Mouse (Mus musculus) liver, adult 2 months (tissue): ENCODE data around the gene Amy1. TPM values are rescaled to one million over a fixed set of nuclear protein-coding genes. Genes with fewer than 3 reads are reported as not detected.
"Not testable (repeated sequence)": the region's sequence is repeated elsewhere in the genome, so short reads cannot be mapped to it uniquely, and the experiment has no call there.

Experiments used
- DNase-seq: peaks from one replicate; pipeline ENCODE4 v3.0.0-alpha.2; 2011; ENCODE audit warnings: low read depth, low spot score; ENCODE audit errors: extremely low read depth
- H3K27ac ChIP-seq: fragments of 200-500 bp; replicated peaks from 2 replicates; pipeline ENCODE4 v1.5.1; 2012; ENCODE audit warnings: low read depth, mild to moderate bottlenecking, control low read depth, inconsistent platforms, low read length; ENCODE audit not compliant: insufficient read depth
- H3K27me3 ChIP-seq: fragments of 200-500 bp; 2 replicates; pipeline ENCODE4 v1.6.1; 2012; ENCODE audit warnings: mild to moderate bottlenecking, moderate library complexity, low read length, inconsistent platforms; ENCODE audit not compliant: control insufficient read depth, insufficient read depth
- H3K36me3 ChIP-seq: fragments of 200-500 bp; 2 replicates; pipeline ENCODE4 v1.6.1; 2012; ENCODE audit warnings: low read length, inconsistent platforms; ENCODE audit not compliant: control insufficient read depth, insufficient read depth
- H3K4me1 ChIP-seq: fragments of 200-500 bp; 2 replicates; pipeline ENCODE4 v1.6.1; 2011; ENCODE audit warnings: low read length; ENCODE audit not compliant: control insufficient read depth, insufficient read depth
- H3K4me3 ChIP-seq: fragments of 200-500 bp; 2 replicates; pipeline ENCODE4 v1.5.1; 2011; ENCODE audit warnings: low read depth, mild to moderate bottlenecking, control low read depth, low read length, moderate library complexity; ENCODE audit not compliant: insufficient read depth
- H3K79me2 ChIP-seq: fragments of 200-500 bp; 2 replicates; pipeline ENCODE4 v1.6.1; 2012; ENCODE audit warnings: inconsistent platforms, mild to moderate bottlenecking, low read length, moderate library complexity; ENCODE audit not compliant: control insufficient read depth, insufficient read depth
- H3K9ac ChIP-seq: fragments of 200-500 bp; 2 replicates; pipeline ENCODE4 v1.6.1; 2012; ENCODE audit warnings: low read depth, mild to moderate bottlenecking, control low read depth, inconsistent platforms, low read length
- CTCF ChIP-seq: fragments of 200-500 bp; IDR thresholded peaks from 2 replicates; pipeline ENCODE4 v1.5.1; 2011; ENCODE audit warnings: low read depth, low read length, control low read depth
- POLR2A ChIP-seq: fragments of 200-500 bp; IDR thresholded peaks from 2 replicates; pipeline ENCODE4 v1.6.1; 2011; ENCODE audit warnings: low read length, control low read depth; ENCODE audit not compliant: insufficient read depth; ENCODE audit errors: extremely low read depth
- WGBS: fragments of 180-500 bp; shearing (Covaris S2); methylation state at CpG from one replicate; pipeline ENCODE4 v1.1.7; 2018; 5-methylcytosine and 5-hydroxymethylcytosine counted together
- polyA plus RNA-seq: library from polyadenylated mRNA; depleted of rRNA; stranded (reverse); fragments of >200 nt; gene quantifications from 2 replicates; pipeline ENCODE4 v1.2.3, GENCODE M21; 2012; rRNA removed
- total RNA-seq: library from RNA; depleted of rRNA; stranded (reverse); fragments of >200 nt; gene quantifications from 2 replicates; pipeline ENCODE4 v1.2.3, GENCODE M21; 2014; rRNA removed

The Amy1 gene
- total RNA-seq (312 and 348 TPM in 2 replicates), polyA plus RNA-seq (41.5 and 71.9 TPM in 2 replicates)

GRCm38 (mm10) chr3:113606599-113606998 is at the start of gene Amy1:
Amy1 (minus strand) TSS chr3:113606699.
- peaks cover 21% of the 10 kb centered on the region for H3K36me3 ChIP-seq
- no peak for DNase-seq
- 94% methylated on average over 2 of the region's 2 CpGs for WGBS

GRCm38 (mm10) chr3:113654335-113654734 is 47.8 kb upstream of the Amy1 start:
- H3K27me3 ChIP-seq = no peaks in the 10 kb centered on the region
- no peak for DNase-seq
- WGBS = 82% methylated on average over 3 of the region's 3 CpGs
- no peak for TF ChIP-seq CTCF
- no peak for TF ChIP-seq POLR2A
- H3K9ac ChIP-seq = no peak overlapping the region
- H3K36me3 ChIP-seq = no peaks in the 10 kb centered on the region
- no peaks in the 10 kb centered on the region for H3K4me1 ChIP-seq
- no peaks in the 10 kb centered on the region for H3K79me2 ChIP-seq
- H3K27ac ChIP-seq = no peak overlapping the region
- H3K4me3 ChIP-seq = no peak overlapping the region

More at GRCm38 (mm10) chr3:113606599-113606998, at the start of gene Amy1:
- H3K79me2 ChIP-seq = no peaks in the 10 kb centered on the region
- no peaks in the 10 kb centered on the region for H3K4me1 ChIP-seq
- H3K9ac ChIP-seq = no peak within 1 kb of the TSS
- H3K4me3 ChIP-seq = no peak within 1 kb of the TSS
- no peak for TF ChIP-seq CTCF
- TF ChIP-seq POLR2A = no peak
- no peak within 1 kb of the TSS for H3K27ac ChIP-seq
- H3K27me3 ChIP-seq = no peaks in the 10 kb centered on the region

DNA sequence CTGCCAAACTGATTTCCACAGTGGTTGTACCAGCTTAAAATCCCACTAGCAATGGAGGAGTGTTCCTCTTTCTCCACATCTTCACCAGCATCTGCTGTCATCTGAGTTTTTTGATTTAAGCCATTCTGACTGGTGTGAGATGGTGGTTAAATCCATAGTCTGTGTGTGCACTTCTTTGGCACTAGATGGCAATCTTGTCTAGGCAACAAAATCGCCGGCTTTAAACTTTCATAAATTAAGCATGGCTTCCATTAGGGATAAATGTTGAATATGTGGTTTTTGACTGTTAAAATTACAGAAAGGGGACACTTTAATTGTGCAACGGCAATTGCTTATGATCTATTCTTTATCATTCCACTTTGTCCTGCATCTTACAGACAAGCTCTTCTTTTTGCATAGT is 44.9 kb upstream of the Amy1 start:
- TF ChIP-seq CTCF = 0 out of 2 replicates have a peak, but pooled peaks have one; percentile 19
- H3K27ac ChIP-seq, H3K4me3 ChIP-seq, H3K79me2 ChIP-seq, H3K9ac ChIP-seq, H3K27me3 ChIP-seq, H3K36me3 ChIP-seq, DNase-seq, H3K4me1 ChIP-seq: not testable (repeated sequence)
- WGBS = 50% methylated on average over 3 of the region's 3 CpGs

DNA sequence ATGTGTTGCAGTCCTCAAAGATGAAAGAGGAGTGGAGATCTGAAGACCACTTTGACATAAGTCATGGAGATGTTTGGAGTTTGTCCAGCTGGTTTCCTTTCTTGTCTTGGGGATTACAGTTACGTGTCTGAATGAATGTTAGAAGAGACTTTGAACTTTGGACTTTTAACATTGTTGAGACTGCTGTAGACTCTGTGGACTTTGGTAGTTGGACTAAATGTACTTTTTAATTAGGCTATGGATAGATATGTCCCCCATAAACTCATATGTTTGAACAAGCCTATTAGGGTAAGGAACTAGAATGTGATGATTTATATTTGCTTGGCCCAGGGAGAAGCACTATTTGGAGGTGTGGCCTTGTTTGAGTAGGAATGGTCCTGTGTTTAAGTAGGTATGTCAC is 33.0 kb upstream of the Amy1 start:
- no peaks in the 10 kb centered on the region for H3K36me3 ChIP-seq
- no peak for TF ChIP-seq CTCF
- no peak for TF ChIP-seq POLR2A
- no peak for DNase-seq
- H3K4me1 ChIP-seq = no peaks in the 10 kb centered on the region
- H3K79me2 ChIP-seq = no peaks in the 10 kb centered on the region
- H3K27ac ChIP-seq = no peak overlapping the region
- WGBS = 44% methylated on average over 1 of the region's 1 CpGs
- H3K4me3 ChIP-seq = no peak overlapping the region
- H3K27me3 ChIP-seq = no peaks in the 10 kb centered on the region
- no peak overlapping the region for H3K9ac ChIP-seq

DNA sequence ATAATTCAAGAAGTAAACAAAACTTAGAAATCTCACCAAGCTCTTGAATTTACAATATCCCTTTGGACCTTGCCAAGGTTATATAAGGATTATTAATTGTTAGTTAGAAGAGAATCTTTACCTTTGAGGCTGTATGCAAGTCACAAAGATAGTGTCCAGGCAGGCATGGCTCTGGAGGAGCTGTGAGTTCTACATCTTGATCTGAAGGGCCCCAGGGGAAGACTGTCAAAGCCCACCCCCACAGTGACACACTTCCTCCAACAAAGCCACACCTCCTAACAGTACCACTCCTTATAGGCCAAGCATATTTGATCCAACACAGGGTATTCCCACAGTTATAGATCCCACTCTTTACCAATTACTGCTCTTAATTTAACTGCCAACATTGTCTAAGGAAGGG is 27.7 kb upstream of the Amy1 start:
- H3K27me3 ChIP-seq = no peaks in the 10 kb centered on the region
- no peak for DNase-seq
- peaks cover 7% of the 10 kb centered on the region; the same call in 1 of the 2 replicates for H3K4me1 ChIP-seq
- H3K4me3 ChIP-seq = no peak overlapping the region
- TF ChIP-seq CTCF (no peak), POLR2A (no peak)
- no peak overlapping the region for H3K9ac ChIP-seq
- H3K79me2 ChIP-seq = no peaks in the 10 kb centered on the region
- no peaks in the 10 kb centered on the region for H3K36me3 ChIP-seq
- H3K27ac ChIP-seq = no peak overlapping the region

DNA sequence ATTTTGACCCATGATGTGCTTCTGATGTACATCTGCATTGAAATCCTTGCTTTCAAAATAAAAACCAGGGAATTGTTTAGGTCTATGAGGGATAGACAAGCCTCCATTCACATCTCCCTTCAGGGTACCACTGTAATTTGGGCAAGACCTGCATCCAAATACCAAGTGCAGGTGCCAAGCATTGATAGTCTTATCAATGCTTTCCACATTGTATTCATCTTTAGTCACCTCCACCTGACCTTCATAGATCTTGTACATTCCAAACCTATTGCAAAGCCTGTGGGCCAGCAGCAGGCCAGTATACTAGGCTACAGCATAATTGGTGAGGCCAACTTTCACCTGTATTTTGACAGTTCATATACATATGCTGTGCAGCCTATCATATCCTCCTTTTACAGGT is 25.1 kb upstream of the Amy1 start:
- H3K36me3 ChIP-seq = peaks cover 2% of the 10 kb centered on the region; the same call in 1 of the 2 replicates
- no peak overlapping the region for H3K9ac ChIP-seq
- H3K27ac ChIP-seq = no peak overlapping the region
- H3K79me2 ChIP-seq = no peaks in the 10 kb centered on the region
- H3K27me3 ChIP-seq = no peaks in the 10 kb centered on the region
- DNase-seq = no peak
- TF ChIP-seq CTCF (no peak), POLR2A (no peak)
- no peak overlapping the region for H3K4me3 ChIP-seq
- H3K4me1 ChIP-seq = peaks cover 7% of the 10 kb centered on the region; the same call in 1 of the 2 replicates
